Comparison of ENCODE assay signal across 8 mouse cellular contexts in the genomic region with DNA sequence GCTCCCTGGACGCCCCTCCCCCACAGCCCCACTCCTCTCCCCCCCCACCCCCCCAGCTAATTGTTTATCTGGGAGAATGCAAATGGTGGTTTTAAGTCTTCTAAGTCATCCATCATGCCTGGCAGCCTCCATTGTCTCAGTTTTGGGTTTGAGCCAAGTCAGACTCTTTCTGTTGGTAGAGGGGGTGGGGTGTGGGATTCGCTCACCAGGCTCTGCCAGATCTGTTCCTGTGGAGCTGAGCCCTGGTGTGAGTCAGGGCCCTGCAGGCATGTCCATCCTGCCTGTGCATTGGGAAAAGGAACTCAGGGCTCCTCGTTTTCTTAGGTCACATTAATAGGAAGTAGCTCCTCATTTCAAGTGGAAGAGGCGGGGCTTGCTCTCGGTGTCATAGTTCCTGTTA.
DNase-seq lines count a peak whose midpoint lies in the region; ATAC-seq lines count a peak whose summit lies in the region.

No protein-coding gene starts in this region.

- peaks cover 75% of the 10 kb centered on the region for H3K4me1 ChIP-seq in embryonic facial prominence, embryonic 12.5 days
- peaks cover 67% of the 10 kb centered on the region for H3K4me1 ChIP-seq in neural tube, embryonic 15.5 days

- no peaks in the 10 kb centered on the region for H3K36me3 ChIP-seq in embryonic facial prominence, embryonic 12.5 days
- H3K36me3 ChIP-seq in neural tube, embryonic 15.5 days, result no peaks in the 10 kb centered on the region

- peak overlapping the region; percentile 67 for H3K27ac ChIP-seq in embryonic facial prominence, embryonic 12.5 days
- peak overlapping the region; percentile 74 for H3K27ac ChIP-seq in neural tube, embryonic 15.5 days (replicated peaks)

- H3K9me3 ChIP-seq in embryonic facial prominence, embryonic 12.5 days, result no peaks in the 10 kb centered on the region
- no peaks in the 10 kb centered on the region for H3K9me3 ChIP-seq in neural tube, embryonic 15.5 days (replicated peaks)

- H3K9ac ChIP-seq in embryonic facial prominence, embryonic 12.5 days, result no peak overlapping the region
- H3K9ac ChIP-seq in neural tube, embryonic 15.5 days (replicated peaks), result no peak overlapping the region

- H3K27me3 ChIP-seq in embryonic facial prominence, embryonic 12.5 days, result no peaks in the 10 kb centered on the region
- no peaks in the 10 kb centered on the region for H3K27me3 ChIP-seq in neural tube, embryonic 15.5 days (replicated peaks)

- no peak for ATAC-seq in embryonic facial prominence, embryonic 12.5 days (ENCODE audit: insufficient number of reproducible peaks, insufficient read depth, low FRiP score, low TSS enrichment)
- peak; percentile 56 for ATAC-seq in neural tube, embryonic 15.5 days (ENCODE audit: low FRiP score)
- no peak for ATAC-seq in erythroblast, adult 5-6 weeks (replicated peaks; ENCODE audit: low FRiP score, poor library complexity, severe bottlenecking)

- DNase-seq in right cerebral cortex, postnatal 10 days (ENCODE audit: low spot score in 2 of 2), result peak; percentile 62 to 69
- DNase-seq in right cerebral cortex, postnatal 25 days, result no peak
- peak; percentile 65 to 67 for DNase-seq in heart, postnatal 10 days
- DNase-seq in kidney, postnatal 36 days, result peak; percentile 74 to 83
- peak; percentile 73 to 83 for DNase-seq in lung, adult 18-20 months

- intact Hi-C loops in heart, postnatal 10 days (cut with DNase I), result no loop called here

- 6% methylated on average over 5 of the region's 5 CpGs for WGBS in embryonic facial prominence, embryonic 12.5 days
- 3% methylated on average over 5 of the region's 5 CpGs for WGBS in neural tube, embryonic 15.5 days

- H3K4me2 ChIP-seq in embryonic facial prominence, embryonic 12.5 days (replicated peaks), result peak overlapping the region; percentile 30
- H3K4me2 ChIP-seq in neural tube, embryonic 15.5 days, result peak overlapping the region; percentile 43

- H3K4me3 ChIP-seq in embryonic facial prominence, embryonic 12.5 days, result no peak overlapping the region
- no peak overlapping the region for H3K4me3 ChIP-seq in neural tube, embryonic 15.5 days (replicated peaks)
